Mouse (Mus musculus): Measurements from ENCODE around the gene Hcfc1r1. TPM values are rescaled to one million over a fixed set of nuclear protein-coding genes. Genes with fewer than 3 reads are reported as not detected.

The Hcfc1r1 gene
- 39.5 TPM for total RNA-seq (2023)

DNA sequence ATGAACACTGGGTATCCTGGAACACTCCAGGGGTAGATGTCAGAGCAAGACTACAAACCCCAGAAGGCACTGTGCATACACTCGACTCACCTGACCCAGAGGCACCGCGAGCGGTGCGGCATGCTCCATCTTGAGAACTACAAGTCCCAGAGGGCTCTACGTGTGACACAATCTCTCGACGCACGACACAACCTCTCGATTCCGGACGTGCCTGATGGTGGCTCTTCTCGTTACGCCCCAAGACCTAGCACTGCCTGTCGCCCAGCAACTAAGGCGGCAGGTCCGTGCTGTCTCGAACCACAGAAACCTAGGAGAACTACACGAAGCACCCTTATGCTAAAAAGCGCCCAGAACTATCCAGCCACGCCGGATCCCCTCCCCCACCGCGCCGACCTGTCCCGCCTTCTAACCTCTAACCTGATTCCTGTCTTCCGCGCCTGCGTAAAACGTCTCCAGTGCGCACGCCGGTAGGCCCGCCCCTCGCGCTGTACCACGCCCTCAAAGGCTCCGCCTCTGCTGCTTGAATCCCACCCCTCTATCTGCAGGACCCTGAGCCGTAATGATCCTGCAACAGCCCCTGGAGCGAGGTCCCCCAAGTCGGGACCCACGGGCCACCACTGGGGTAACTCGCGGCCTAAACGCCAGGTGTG is at the start of gene Hcfc1r1, which contains the start of gene Thoc6:
Gene Hcfc1r1, plus strand, starts transcription at position 173 of the 650 bp plus-strand sequence.
Gene Thoc6, minus strand, starts transcription at position 459 of the 650 bp plus-strand sequence.

GRCm38 (mm10) chr17:23644613-23645495 is 28.5 kb upstream of the Hcfc1r1 start, which contains the start of gene Mmp25:
TSS of gene Mmp25 (minus strand) at chr17:23645277.

GRCm38 (mm10) chr17:23660117-23660875 is 13.1 kb upstream of the Hcfc1r1 start, which contains the start of gene Bicdl2:
TSS of gene Bicdl2 (plus strand) at chr17:23660506.

DNA sequence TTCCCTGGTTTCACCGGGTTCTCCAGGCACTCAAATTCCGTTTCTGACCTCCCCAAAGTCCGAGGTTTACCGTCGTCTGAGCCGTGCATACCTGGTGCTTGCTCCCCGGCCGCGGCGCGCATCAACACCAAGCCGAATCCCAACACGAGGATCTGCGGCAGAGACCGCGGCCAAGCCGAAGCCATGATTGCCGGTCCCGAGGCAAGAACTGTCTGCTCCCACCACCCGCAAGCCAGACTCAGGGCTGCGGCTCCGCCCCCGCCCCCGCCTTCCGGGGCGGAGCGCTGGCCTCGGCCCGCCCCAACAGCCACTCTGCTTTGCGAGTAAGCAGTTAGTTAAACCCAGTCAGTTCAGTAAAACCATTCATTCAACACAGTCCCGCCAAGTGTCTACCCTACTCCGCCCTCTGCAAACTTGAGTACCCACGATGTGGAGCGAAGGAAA is 3.9 kb downstream of the Hcfc1r1 start, which contains the start of gene Tnfrsf12a:
Gene Tnfrsf12a, minus strand, starts transcription at position 233 of the 444 bp plus-strand sequence.

DNA sequence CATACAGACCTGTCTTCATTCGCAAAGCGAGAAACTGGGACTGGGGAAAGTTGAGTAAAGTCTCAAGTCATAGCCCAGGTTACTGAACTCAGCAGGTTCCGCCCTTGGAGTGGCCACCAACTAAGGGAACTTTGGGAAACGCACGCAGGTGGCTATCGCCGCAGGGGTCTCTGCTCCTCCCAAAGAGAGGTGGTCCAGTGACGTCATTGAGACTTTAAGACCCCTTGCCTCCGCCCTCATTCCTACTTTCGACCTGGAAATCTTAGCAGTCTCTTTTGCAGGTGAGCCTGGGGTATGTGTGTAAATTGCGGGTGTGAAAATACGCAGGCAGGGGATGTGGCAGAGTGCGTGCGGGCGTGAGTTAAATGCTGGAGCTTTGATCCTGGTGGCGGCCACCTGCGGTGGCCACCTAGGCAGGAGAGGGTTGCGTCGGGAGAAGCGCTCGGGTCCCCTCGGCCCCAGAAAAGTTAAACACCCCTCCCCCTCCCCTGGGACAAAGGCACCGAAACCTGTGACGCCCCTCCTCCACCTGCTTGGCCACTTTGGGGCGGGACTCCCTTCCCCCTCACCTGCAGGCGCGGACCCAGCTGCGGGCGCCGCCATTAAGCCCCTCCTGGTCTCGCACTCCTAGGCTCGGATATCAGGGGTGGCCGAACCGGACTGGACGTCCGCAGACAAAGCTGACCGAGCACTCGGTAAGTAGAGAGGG is 5.9 kb downstream of the Hcfc1r1 start, which contains the start of gene Cldn6:
Gene Cldn6, plus strand, starts transcription at position 123 of the 709 bp plus-strand sequence.

GRCm38 (mm10) chr17:23683856-23684672 is 10.7 kb downstream of the Hcfc1r1 start, which contains the start of gene Cldn9:
TSS of gene Cldn9 (minus strand) at chr17:23684026.

GRCm38 (mm10) chr17:23722376-23723125 is 49.2 kb downstream of the Hcfc1r1 start, which contains the start of gene 1520401A03Rik:
TSS of gene 1520401A03Rik (minus strand) at chr17:23722783.

Other genes with a start within 250 kb of the Hcfc1r1 start
- not detected for gene Vmn2r117, start 193.9 kb upstream of the Hcfc1r1 start, total RNA-seq (2023)
- gene Zfp213, start 109.4 kb upstream of the Hcfc1r1 start, total RNA-seq (2023) = 8.7 TPM
- gene Zfp13, start 74.1 kb upstream of the Hcfc1r1 start, total RNA-seq (2023) = not detected
- gene Zscan10, start 72.7 kb upstream of the Hcfc1r1 start, total RNA-seq (2023) = 0.86 TPM
- 0.41 TPM for gene Mmp25, start 28.3 kb upstream of the Hcfc1r1 start, total RNA-seq (2023)
- gene Bicdl2, start 13.1 kb upstream of the Hcfc1r1 start, total RNA-seq (2023) = not detected
- gene Thoc6, start 286 bp downstream of the Hcfc1r1 start, total RNA-seq (2023) = 22.4 TPM
- gene Tnfrsf12a, start 3.9 kb downstream of the Hcfc1r1 start, total RNA-seq (2023) = 61.0 TPM
- not detected for gene Cldn6, start 5.7 kb downstream of the Hcfc1r1 start, total RNA-seq (2023)
- gene Cldn9, start 10.4 kb downstream of the Hcfc1r1 start, total RNA-seq (2023) = not detected
- not detected for gene 1520401A03Rik, start 49.2 kb downstream of the Hcfc1r1 start, total RNA-seq (2023)
- gene Pkmyt1, start 52.7 kb downstream of the Hcfc1r1 start, total RNA-seq (2023) = 36.2 TPM
- 2.6 TPM for gene Paqr4, start 67.3 kb downstream of the Hcfc1r1 start, total RNA-seq (2023)
- 0.89 TPM for gene Kremen2, start 72.2 kb downstream of the Hcfc1r1 start, total RNA-seq (2023)
- 27.5 TPM for gene Flywch1, start 98.0 kb downstream of the Hcfc1r1 start, total RNA-seq (2023)
- gene Flywch2, start 112.5 kb downstream of the Hcfc1r1 start, total RNA-seq (2023) = not detected
- 1,442 TPM for gene Srrm2, start 116.9 kb downstream of the Hcfc1r1 start, total RNA-seq (2023)
- 199 TPM for gene Elob, start 155.5 kb downstream of the Hcfc1r1 start, total RNA-seq (2023)
- not detected for gene Prss33, start 162.5 kb downstream of the Hcfc1r1 start, total RNA-seq (2023)
- not detected for gene Prss32, start 170.3 kb downstream of the Hcfc1r1 start, total RNA-seq (2023)
- gene Prss41, start 170.6 kb downstream of the Hcfc1r1 start, total RNA-seq (2023) = 1.4 TPM
- not detected for gene Prss21, start 194.5 kb downstream of the Hcfc1r1 start, total RNA-seq (2023)
- gene Dcpp1, start 207.3 kb downstream of the Hcfc1r1 start, total RNA-seq (2023) = not detected
- gene Dcpp2, start 207.3 kb downstream of the Hcfc1r1 start, total RNA-seq (2023) = not detected
- not detected for gene Dcpp3, start 243.9 kb downstream of the Hcfc1r1 start, total RNA-seq (2023)

Measured in CD4-positive naive resting alpha-beta T cell, adult 57 days (primary cell).